10 mouse cellular contexts compared by ENCODE assay signal in genomic region chr11:4283627-4284026, GRCm38 (mm10). TPM values are rescaled to one million over a fixed set of nuclear protein-coding genes. Genes with fewer than 3 reads are reported as not detected.
A peak's percentile ranks its signal among the peaks of the same experiment; 100 is the strongest.
DNase-seq lines count a peak whose midpoint lies in the region; ATAC-seq and TF ChIP-seq lines count a peak whose summit lies in the region.
"Had no signal": no experiment of that assay in that cellular context is flagged by ENCODE, and none has a peak within 500 bp of the region (broad histone marks: within the 10 kb centered on the region; RNA-seq: fewer than 3 reads in every experiment).

No protein-coding gene starts in this region.

- no peak overlapping the region for H3K4me2 ChIP-seq in heart, embryonic 11.5 days
- H3K4me2 ChIP-seq: hindbrain, embryonic 15.5 days; limb, embryonic 15.5 days had no signal

- TF ChIP-seq POLR2A in liver, adult 2 months (IDR thresholded peaks at IDR 0.05; ENCODE audit: extremely low read depth, insufficient read depth, low read length) = no peak

- DNase-seq in heart, postnatal 25 days (ENCODE audit: low spot score) = no peak
- peak; percentile 78 for DNase-seq in 3134 (ENCODE audit: extremely low read depth, insufficient read length, low spot score)
- DNase-seq in embryo, embryonic 10.5 days (ENCODE audit: low spot score) = peak; percentile 83
- peak; percentile 14 for DNase-seq in liver, adult 2 months (ENCODE audit: extremely low read depth, low read depth, low spot score)
- DNase-seq in thymus, postnatal 0 days (ENCODE audit: low spot score) = no peak
- DNase-seq in left cerebral cortex, adult 2 months (ENCODE audit: extremely low spot score in 1 of 2, low spot score in 2 of 2) = no peak
- no peak for DNase-seq in cerebellum, adult 9-11 months

- no peak overlapping the region for H3K4me3 ChIP-seq in heart, embryonic 11.5 days (ENCODE audit: low read depth, low read length)
- no peak overlapping the region for H3K4me3 ChIP-seq in liver, adult 2 months (ENCODE audit: insufficient read depth, low read depth, low read length)
- no peak overlapping the region for H3K4me3 ChIP-seq in left cerebral cortex, adult 2 months
- H3K4me3 ChIP-seq: hindbrain, embryonic 15.5 days; limb, embryonic 15.5 days had no signal

- H3K27me3 ChIP-seq in heart, embryonic 11.5 days (ENCODE audit: control insufficient read depth, insufficient read depth, low read length) = peaks cover 9% of the 10 kb centered on the region
- H3K27me3 ChIP-seq in liver, adult 2 months (ENCODE audit: control insufficient read depth, insufficient read depth, low read length) = no peaks in the 10 kb centered on the region
- H3K27me3 ChIP-seq: hindbrain, embryonic 15.5 days; limb, embryonic 15.5 days had no signal

- no peaks in the 10 kb centered on the region for H3K9me3 ChIP-seq in heart, embryonic 11.5 days (replicated peaks; ENCODE audit: control insufficient read depth, low read length)
- H3K9me3 ChIP-seq: hindbrain, embryonic 15.5 days; limb, embryonic 15.5 days had no signal

- no peaks in the 10 kb centered on the region for H3K79me2 ChIP-seq in liver, adult 2 months (ENCODE audit: control insufficient read depth, insufficient read depth, low read length)

- intact Hi-C loops in heart, postnatal 25 days (cut with DNase I) = no loop called here
- intact Hi-C loops in left cerebral cortex, adult 2 months (cut with DNase I) = no loop called here

- H3K9ac ChIP-seq in heart, embryonic 11.5 days (ENCODE audit: low read depth, low read length) = no peak overlapping the region
- H3K9ac ChIP-seq in liver, adult 2 months (ENCODE audit: low read depth, low read length) = no peak overlapping the region
- H3K9ac ChIP-seq: hindbrain, embryonic 15.5 days; limb, embryonic 15.5 days had no signal

- 19% methylated on average over 4 of the region's 4 CpGs for WGBS in heart, embryonic 11.5 days (ENCODE audit: insufficient replicate concordance)
- WGBS in liver, adult 2 months = 38% methylated on average over 4 of the region's 4 CpGs

- no peak for TF ChIP-seq CTCF in liver, adult 2 months (IDR thresholded peaks at IDR 0.05; ENCODE audit: low read depth, low read length)
- TF ChIP-seq CTCF in left cerebral cortex, adult 2 months (IDR thresholded peaks at IDR 0.05) = no peak

- H3K4me1 ChIP-seq in heart, embryonic 11.5 days (ENCODE audit: control insufficient read depth, insufficient read depth, low read length) = peaks cover 6% of the 10 kb centered on the region; the same call in 1 of the 2 replicates
- H3K4me1 ChIP-seq in liver, adult 2 months (ENCODE audit: control insufficient read depth, insufficient read depth, low read length) = no peaks in the 10 kb centered on the region
- H3K4me1 ChIP-seq: hindbrain, embryonic 15.5 days had no signal

- H3K36me3 ChIP-seq in heart, embryonic 11.5 days (ENCODE audit: control insufficient read depth, insufficient read depth, low read length) = no peaks in the 10 kb centered on the region
- no peaks in the 10 kb centered on the region for H3K36me3 ChIP-seq in liver, adult 2 months (ENCODE audit: control insufficient read depth, insufficient read depth, low read length)
- H3K36me3 ChIP-seq: hindbrain, embryonic 15.5 days; limb, embryonic 15.5 days had no signal

- ATAC-seq in heart, embryonic 11.5 days (replicated peaks; ENCODE audit: insufficient number of reproducible peaks, low FRiP score, low TSS enrichment) = 0 out of 2 replicates have a peak, but pooled peaks have one; percentile 31

- H3K27ac ChIP-seq in heart, embryonic 11.5 days (ENCODE audit: low read depth, low read length) = no peak overlapping the region
- no peak overlapping the region for H3K27ac ChIP-seq in liver, adult 2 months (replicated peaks; ENCODE audit: insufficient read depth, low read depth, low read length)
- no peak overlapping the region for H3K27ac ChIP-seq in left cerebral cortex, adult 2 months
- H3K27ac ChIP-seq: hindbrain, embryonic 15.5 days; limb, embryonic 15.5 days had no signal

RNA-seq across cellular contexts. Expression of gene Lif, which starts 26.3 kb away (rescaled TPM):
- 0.06 and 0.11 TPM in 2 replicates for polyA plus RNA-seq in heart, embryonic 11.5 days (2014; fragmentation: Nextera tagmentation; extraction: Ambion mirVana)
- under 1 TPM; 0.17 to 0.55 TPM for total RNA-seq in heart, postnatal 25 days (2021)
- total RNA-seq in liver, adult 2 months (2014; rRNA removed) = not detected in 2 replicates
- polyA plus RNA-seq in liver, adult 2 months (2012; rRNA removed) = 0.02 TPM in 2 replicates
- polyA plus RNA-seq in thymus, postnatal 0 days (2015; fragmentation: Nextera tagmentation; extraction: Ambion mirVana) = 0.49 and 0.65 TPM in 2 replicates
- total RNA-seq in left cerebral cortex, adult 2 months (2021) = 1 to 10 TPM in 1 of 2 experiments, under 1 TPM in 1; 0.70 to 1.2 TPM

RNA-seq across cellular contexts. Expression of gene Osm, which starts 47.4 kb away (rescaled TPM):
- polyA plus RNA-seq in heart, embryonic 11.5 days (2014; fragmentation: Nextera tagmentation; extraction: Ambion mirVana) = 0.10 and 0.11 TPM in 2 replicates
- not detected for total RNA-seq in heart, postnatal 25 days (2021)
- 0.47 TPM in 1 of 2 replicates, not detected in the other for total RNA-seq in liver, adult 2 months (2014; rRNA removed)
- polyA plus RNA-seq in liver, adult 2 months (2012; rRNA removed) = not detected in 2 replicates
- polyA plus RNA-seq in thymus, postnatal 0 days (2015; fragmentation: Nextera tagmentation; extraction: Ambion mirVana) = 2.1 and 2.6 TPM in 2 replicates
- not detected for total RNA-seq in left cerebral cortex, adult 2 months (2021)
- polyA plus RNA-seq: hindbrain, embryonic 15.5 days had no signal

Comparison
In these comparisons a context has a peak if more than half of its experiments do, and no peak if none do; other contexts are left out.
1. DNase-seq: peak in 3134 (single experiment), embryo, embryonic 10.5 days (single experiment) and liver, adult 2 months (single experiment); none in heart, postnatal 25 days (single experiment), thymus, postnatal 0 days (single experiment), left cerebral cortex, adult 2 months (0 of 2) and cerebellum, adult 9-11 months (single experiment).